Mouse (Mus musculus) brain, embryonic 14.5 days (tissue): ENCODE data around the gene Haus8.
"Not testable (repeated sequence)": the region's sequence is repeated elsewhere in the genome, so short reads cannot be mapped to it uniquely, and the experiment has no call there.

ENCODE experiments used
- CTCF ChIP-seq: fragments of 200-500 bp; IDR thresholded peaks from 2 replicates; pipeline ENCODE4 v1.5.1; 2012; ENCODE audit warnings: inconsistent platforms, mild to moderate bottlenecking, moderate library complexity, borderline replicate concordance; ENCODE audit not compliant: insufficient read depth, insufficient read length; ENCODE audit errors: extremely low read depth
- POLR2A ChIP-seq: fragments of 200-500 bp; IDR thresholded peaks from 2 replicates; pipeline ENCODE4 v1.6.1; 2012; ENCODE audit warnings: mild to moderate bottlenecking, inconsistent platforms, borderline replicate concordance; ENCODE audit not compliant: poor library complexity, insufficient read depth, insufficient read length, severe bottlenecking; ENCODE audit errors: extremely low read depth

GRCm38 (mm10) chr8:71214266-71214665, 58.5 kb downstream of the Haus8 start:
- not testable (repeated sequence) for TF ChIP-seq CTCF, POLR2A
